Mouse (Mus musculus) intestine, embryonic 15.5 days (tissue): ENCODE measurements around the gene Oxct2a. TPM values are rescaled to one million over a fixed set of nuclear protein-coding genes. Genes with fewer than 3 reads are reported as not detected.
"Not testable (repeated sequence)": the region's sequence is repeated elsewhere in the genome, so short reads cannot be mapped to it uniquely, and the experiment has no call there.

Experiments
- ATAC-seq: fragments of 200-750 bp; cut with Nextera tagmentation; 2 replicates; pipeline ENCODE4 v1.8.0; 2017; ENCODE audit warnings: moderate TSS enrichment, moderate library complexity
- H3K27ac ChIP-seq: fragments of 300-500 bp; sonication (generic); 2 replicates; pipeline ENCODE4 v1.5.1; 2015; ENCODE audit warnings: mild to moderate bottlenecking, inconsistent platforms
- H3K27me3 ChIP-seq: fragments of 300-500 bp; sonication (generic); replicated peaks from 2 replicates; pipeline ENCODE4 v1.6.1; 2015; ENCODE audit warnings: inconsistent platforms
- H3K36me3 ChIP-seq: fragments of 300-500 bp; sonication (generic); 2 replicates; pipeline ENCODE4 v1.6.1; 2015; ENCODE audit warnings: inconsistent platforms
- H3K4me1 ChIP-seq: fragments of 300-500 bp; sonication (generic); replicated peaks from 2 replicates; pipeline ENCODE4 v1.6.1; 2015; ENCODE audit warnings: inconsistent platforms
- H3K4me2 ChIP-seq: fragments of 300-500 bp; sonication (generic); replicated peaks from 2 replicates; pipeline ENCODE4 v1.6.1; 2015; ENCODE audit warnings: mild to moderate bottlenecking, inconsistent platforms
- H3K4me3 ChIP-seq: fragments of 300-500 bp; sonication (generic); replicated peaks from 2 replicates; pipeline ENCODE4 v1.5.1; 2015; ENCODE audit warnings: inconsistent platforms
- H3K9ac ChIP-seq: fragments of 300-500 bp; sonication (generic); 2 replicates; pipeline ENCODE4 v1.6.1; 2015; ENCODE audit warnings: inconsistent platforms
- H3K9me3 ChIP-seq: fragments of 300-500 bp; sonication (generic); 2 replicates; pipeline ENCODE4 v1.6.1; 2016; ENCODE audit warnings: inconsistent platforms
- WGBS: fragments of 180-500 bp; shearing (Covaris S2); methylation state at CpG from one replicate; pipeline ENCODE4 v1.1.7; 2015; 5-methylcytosine and 5-hydroxymethylcytosine counted together
- polyA plus RNA-seq: library from polyadenylated mRNA; unstranded; fragments of >200 nt; fragmentation: Nextera tagmentation; extraction: Ambion mirVana; gene quantifications from 2 replicates; pipeline ENCODE4 v1.2.1, GENCODE M21; 2015

The Oxct2a gene
- polyA plus RNA-seq, 1 experiment from 2014 or later: not detected

DNA sequence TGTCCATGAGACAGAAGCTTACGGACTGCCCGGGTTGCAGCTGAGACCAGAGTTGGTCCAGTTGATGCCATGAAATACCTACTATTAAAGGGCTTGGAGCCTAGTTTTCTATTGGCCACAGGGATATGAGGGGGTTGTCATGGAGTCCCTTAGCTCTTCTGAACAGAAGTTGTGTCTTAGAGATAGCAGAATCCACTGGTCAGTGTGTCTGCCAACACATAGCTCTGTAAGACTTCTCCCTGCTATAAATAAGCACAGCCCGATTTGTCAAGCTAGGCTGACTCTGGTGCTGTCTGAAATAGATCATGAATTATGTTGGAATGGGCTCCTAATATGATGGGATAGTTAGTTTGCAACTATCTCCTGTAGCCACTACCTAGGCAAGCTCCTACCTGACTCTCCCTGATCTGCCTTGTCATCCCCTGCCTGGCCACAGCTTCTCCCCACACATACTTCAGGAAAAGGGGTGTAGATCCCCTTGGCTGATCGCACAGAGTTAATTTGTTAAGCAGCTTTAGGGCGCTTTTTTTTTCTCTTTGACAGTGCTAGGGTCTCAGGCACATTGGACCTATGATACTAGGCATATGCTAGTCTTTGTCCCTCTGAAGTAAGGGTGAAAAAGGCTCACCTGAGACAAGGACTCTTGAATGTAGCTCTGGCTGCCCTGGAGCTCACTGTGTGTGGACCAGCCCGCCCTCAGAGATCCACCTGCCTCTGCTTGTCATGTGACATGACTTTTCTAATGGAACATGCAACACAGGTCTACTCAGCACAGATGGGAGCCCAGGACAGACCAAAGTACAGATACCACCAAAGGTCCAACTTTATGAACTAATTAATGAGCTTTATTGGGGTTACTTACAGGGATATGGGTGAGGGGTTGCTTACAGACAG lies 38.5 kb downstream of the Oxct2a start:
- Histone ChIP-seq H3K27me3 (no peaks in the 10 kb centered on the region), H3K9ac (peak overlapping the region; percentile 54), H3K9me3 (no peaks in the 10 kb centered on the region), H3K4me2 (peak overlapping the region; percentile 85), H3K36me3 (peaks cover 18% of the 10 kb centered on the region), H3K4me3 (peak overlapping the region; percentile 52), H3K4me1 (peaks cover 27% of the 10 kb centered on the region), H3K27ac (no peak overlapping the region)
- ATAC-seq: peak; percentile 29; the same call in 1 of the 2 replicates
- WGBS: 64% methylated on average over 6 of the region's 6 CpGs

DNA sequence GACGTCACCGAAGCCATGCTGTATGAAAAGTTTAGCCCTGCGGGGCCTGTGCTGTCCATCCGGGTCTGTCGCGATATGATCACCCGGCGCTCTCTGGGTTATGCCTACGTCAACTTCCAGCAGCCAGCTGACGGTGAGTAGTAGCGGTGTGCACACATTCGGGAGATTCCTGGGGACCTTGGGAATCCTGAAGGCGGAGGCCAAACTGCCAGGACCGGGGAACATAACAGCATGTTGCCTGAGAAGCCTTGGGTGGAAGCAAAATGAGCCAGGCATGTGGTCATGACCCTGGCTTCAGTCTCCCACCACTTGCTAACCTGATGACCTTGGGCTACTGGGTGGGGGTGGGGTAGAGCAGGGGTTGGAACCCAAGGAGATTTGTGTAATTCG lies 39.8 kb downstream of the Oxct2a start:
- H3K9me3 ChIP-seq, H3K27me3 ChIP-seq, ATAC-seq, H3K36me3 ChIP-seq: not testable (repeated sequence)
- H3K27ac ChIP-seq: peak overlapping the region; percentile 5; the same call in 1 of the 2 replicates
- H3K4me1 ChIP-seq: peaks cover 25% of the 10 kb centered on the region
- under 1% methylated on average over 15 of the region's 15 CpGs for WGBS
- peak overlapping the region; percentile 85 for H3K4me2 ChIP-seq
- H3K4me3 ChIP-seq: peak overlapping the region; percentile 52
- H3K9ac ChIP-seq: peak overlapping the region; percentile 54

DNA sequence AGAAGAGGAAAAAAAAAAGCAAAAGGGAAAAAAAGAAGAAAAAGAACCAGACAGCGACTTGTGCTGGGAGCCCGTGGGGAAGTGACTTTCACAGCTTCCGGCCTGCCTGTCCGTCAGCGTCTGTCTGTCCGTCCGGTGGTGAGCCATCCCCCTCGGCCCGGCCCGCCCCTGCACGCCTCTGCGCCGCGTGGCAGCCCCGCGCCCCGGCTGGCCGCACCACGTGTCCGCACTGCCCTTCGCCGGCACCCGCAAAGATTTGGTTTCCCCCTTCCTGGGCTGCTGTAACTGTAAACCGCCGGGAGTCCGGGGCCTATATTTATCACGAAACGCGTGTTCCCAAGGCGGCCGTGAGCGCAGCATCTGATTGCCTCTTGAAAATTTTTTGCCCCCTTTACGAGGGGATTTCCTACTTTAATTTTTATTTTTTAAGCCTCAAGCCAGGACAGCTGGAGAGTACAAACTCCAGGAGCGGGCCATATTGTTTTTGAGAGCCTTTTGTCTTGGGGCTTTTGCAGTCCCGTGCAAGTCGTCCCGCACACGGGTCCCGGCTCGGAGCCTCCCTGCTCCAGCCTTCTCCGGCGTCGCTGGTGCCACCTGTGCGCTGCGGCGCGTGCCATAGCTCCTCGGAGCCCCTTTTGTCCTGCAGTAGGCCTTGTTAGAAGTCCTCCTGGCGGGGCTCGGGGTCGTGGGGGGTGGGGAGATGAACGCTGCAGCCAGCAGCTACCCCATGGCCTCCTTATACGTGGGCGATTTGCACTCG lies 40.3 kb downstream of the Oxct2a start:
- peak overlapping the region; percentile 85 for H3K4me2 ChIP-seq
- H3K27ac ChIP-seq: peak overlapping the region; percentile 56; the same call in 1 of the 2 replicates
- H3K9ac ChIP-seq: peak overlapping the region; percentile 54
- WGBS: 0% methylated on average over 41 of the region's 55 CpGs
- H3K9me3 ChIP-seq, H3K27me3 ChIP-seq, H3K36me3 ChIP-seq: not testable (repeated sequence)
- H3K4me1 ChIP-seq: peaks cover 25% of the 10 kb centered on the region
- peak overlapping the region; percentile 52 for H3K4me3 ChIP-seq
- ATAC-seq: peak; percentile 72

DNA sequence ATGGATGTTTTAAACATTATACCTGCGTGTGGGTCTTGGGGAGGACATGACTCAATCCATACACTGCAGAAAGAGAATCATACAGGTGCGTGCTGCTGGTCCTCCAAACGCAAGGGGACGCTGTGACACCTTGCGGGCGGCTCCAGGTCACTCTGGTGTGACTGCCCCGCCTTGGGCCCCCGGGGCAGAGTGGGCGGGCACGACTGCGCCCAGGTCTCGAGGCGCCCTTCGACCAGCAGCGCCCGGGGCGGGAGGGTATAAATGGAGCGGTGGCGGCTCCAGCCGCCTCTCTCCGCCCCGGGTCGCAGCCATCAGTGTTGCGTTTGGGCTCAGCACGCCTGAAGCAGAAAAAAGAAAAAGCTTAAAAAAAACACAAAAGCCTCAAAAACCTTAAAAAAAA lies 40.9 kb downstream of the Oxct2a start:
- ATAC-seq: peak; percentile 97
- Histone ChIP-seq H3K4me2 (peak overlapping the region; percentile 85), H3K36me3 (peaks cover 2% of the 10 kb centered on the region; the same call in 1 of the 2 replicates), H3K4me1 (peaks cover 25% of the 10 kb centered on the region), H3K9me3 (no peaks in the 10 kb centered on the region), H3K9ac (peak overlapping the region; percentile 40; the same call in 1 of the 2 replicates), H3K4me3 (peak overlapping the region; percentile 52), H3K27ac (peak overlapping the region; percentile 56), H3K27me3 (no peaks in the 10 kb centered on the region)
- under 1% methylated on average over 25 of the region's 25 CpGs for WGBS

DNA sequence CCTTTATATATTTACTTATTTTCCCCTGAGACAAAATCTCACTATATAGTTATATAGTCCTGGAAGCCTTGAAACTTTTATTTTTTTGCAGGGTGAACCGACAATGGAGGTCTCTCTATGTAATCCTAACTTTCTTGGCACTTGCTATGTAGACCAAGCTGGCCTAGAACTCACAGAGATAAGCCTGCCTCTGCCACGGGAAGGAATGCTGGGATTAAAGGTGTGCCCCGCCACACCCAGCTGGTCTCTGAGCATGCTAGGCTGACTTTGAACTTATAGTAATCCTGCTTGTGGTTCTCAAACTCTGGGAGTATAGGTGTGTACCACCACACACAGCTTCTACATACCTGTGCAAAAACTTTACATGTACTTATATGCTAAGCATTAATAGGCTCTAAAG lies 43.3 kb downstream of the Oxct2a start:
- Histone ChIP-seq H3K27ac (no peak overlapping the region), H3K4me1 (peaks cover 13% of the 10 kb centered on the region), H3K9ac (no peak overlapping the region), H3K4me3 (no peak overlapping the region), H3K36me3 (no peaks in the 10 kb centered on the region), H3K4me2 (no peak overlapping the region), H3K9me3 (no peaks in the 10 kb centered on the region), H3K27me3 (no peaks in the 10 kb centered on the region)
- ATAC-seq: no peak
- WGBS: 76% methylated on average over 3 of the region's 3 CpGs

Other genes with a start within 250 kb of the Oxct2a start
- gene Bmp8b, start 218.5 kb downstream of the Oxct2a start, polyA plus RNA-seq: 0.27 and 0.44 TPM in 2 replicates
- 0.11 TPM in 1 of 2 replicates, not detected in the other for gene Oxct2b, start 207.4 kb downstream of the Oxct2a start, polyA plus RNA-seq
- 86.6 and 93.3 TPM in 2 replicates for gene Ppie, start 183.7 kb downstream of the Oxct2a start, polyA plus RNA-seq
- gene Hpcal4, start 140.4 kb downstream of the Oxct2a start, polyA plus RNA-seq: 3.9 and 4.5 TPM in 2 replicates
- not detected in 2 replicates for gene Nt5c1a, start 122.1 kb downstream of the Oxct2a start, polyA plus RNA-seq
- 13.7 and 13.9 TPM in 2 replicates for gene Heyl, start 90.1 kb downstream of the Oxct2a start, polyA plus RNA-seq
- gene Pabpc4, start 61.3 kb downstream of the Oxct2a start, polyA plus RNA-seq: 40.7 and 48.7 TPM in 2 replicates
- 0.53 and 0.81 TPM in 2 replicates for gene Bmp8a, start 19.6 kb upstream of the Oxct2a start, polyA plus RNA-seq